Mouse (Mus musculus): Measurements from ENCODE around the gene 1810062G17Rik. TPM values are rescaled to one million over a fixed set of nuclear protein-coding genes. Genes with fewer than 3 reads are reported as not detected.

1810062G17Rik gene
- 2.0 and 3.2 TPM in 2 replicates for polyA plus RNA-seq (2012; rRNA removed; ENCODE audit: low replicate concordance)

DNA sequence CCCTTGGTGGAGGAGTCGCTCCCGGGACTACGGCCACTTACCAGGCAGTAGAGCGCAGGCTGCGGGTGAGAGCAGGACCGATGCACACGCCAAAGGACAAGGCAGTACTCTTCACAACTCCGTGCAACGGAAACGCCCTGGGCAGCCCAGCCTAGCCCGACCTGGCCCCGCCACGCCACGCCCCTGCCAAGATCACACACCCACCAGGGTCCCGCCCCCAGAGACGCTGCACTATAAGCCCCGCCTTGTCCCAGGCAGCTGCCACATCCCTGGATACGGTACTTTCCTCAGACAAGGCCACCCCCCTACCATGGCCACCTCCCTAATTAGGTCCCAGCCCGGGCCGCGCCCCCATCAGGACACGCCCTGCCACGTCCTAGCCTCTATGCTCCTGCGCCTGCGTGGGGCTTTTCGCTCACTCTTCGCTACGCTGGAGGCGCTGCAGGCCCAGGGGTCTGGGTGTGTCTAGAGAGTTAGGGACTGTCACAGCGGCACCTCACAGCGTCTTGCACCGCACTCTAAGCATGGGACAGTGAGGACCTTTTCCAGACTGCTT, at the start of gene 1810062G17Rik, which contains the start of gene Anxa5:
1810062G17Rik (plus strand) TSS at position 406 of the 556 bp plus-strand sequence.
Anxa5 (minus strand) TSS at position 363 of the 556 bp plus-strand sequence.

DNA sequence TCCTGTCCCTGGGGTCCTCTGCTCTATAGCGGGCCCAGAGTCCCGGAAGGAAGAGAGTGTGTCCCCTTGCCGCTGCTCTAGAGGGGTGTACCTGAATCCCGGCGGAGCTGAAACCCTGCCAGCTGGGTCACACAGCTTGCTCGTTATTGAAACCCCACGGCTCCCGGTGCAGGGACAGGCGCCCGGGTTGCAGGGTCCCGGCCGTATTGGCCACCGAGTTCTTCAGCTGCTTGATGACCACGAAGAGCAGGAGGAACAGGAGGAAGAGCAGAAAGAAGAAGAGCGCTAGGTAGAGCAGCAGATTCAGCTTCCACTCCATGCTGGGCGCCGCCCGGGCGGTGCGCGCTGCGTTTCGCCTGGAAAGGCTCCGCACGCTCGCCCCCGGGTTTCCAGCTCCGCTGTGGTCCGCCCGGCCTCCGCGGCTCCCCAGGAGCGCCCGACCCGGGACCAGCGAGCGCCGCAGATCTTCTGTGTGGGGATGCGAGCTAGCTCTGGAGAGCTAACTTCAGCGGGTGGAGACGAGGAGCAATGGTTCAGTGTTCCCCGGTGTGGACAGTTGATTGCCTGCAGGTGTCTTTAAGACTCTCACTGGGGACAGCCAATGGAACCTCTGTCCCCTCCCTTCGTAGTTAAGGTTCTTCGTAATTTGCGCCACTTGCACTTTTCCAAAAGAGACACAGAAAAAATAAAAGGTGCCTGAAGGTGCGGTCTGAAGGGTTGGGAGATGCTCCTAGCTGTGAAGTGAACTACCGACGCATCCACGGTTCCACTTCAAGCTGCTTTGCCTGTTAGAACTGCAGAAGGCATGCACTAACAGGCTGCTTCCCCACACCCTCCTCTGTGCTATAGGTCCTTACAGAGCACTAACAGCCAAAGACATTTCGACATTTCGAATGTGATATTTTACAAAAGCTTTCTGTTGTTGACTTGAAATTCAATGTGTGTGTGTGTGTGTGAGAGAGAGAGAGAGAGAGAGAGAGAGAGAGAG, 45.6 kb downstream of the 1810062G17Rik start, which contains the start of gene Gm11549:
Gm11549 (minus strand) TSS at position 741 of the 988 bp plus-strand sequence.

Other genes starting within 250 kb of the 1810062G17Rik start
- gene Anxa5, start within 50 bp of the 1810062G17Rik start, polyA plus RNA-seq (2012; rRNA removed; ENCODE audit: low replicate concordance), result 620 and 875 TPM in 2 replicates
- gene Gm11549, start 45.9 kb downstream of the 1810062G17Rik start, polyA plus RNA-seq (2012; rRNA removed; ENCODE audit: low replicate concordance), result 0.06 TPM in 1 of 2 replicates, not detected in the other
- 4.8 and 15.4 TPM in 2 replicates for gene Exosc9, start 76.7 kb downstream of the 1810062G17Rik start, polyA plus RNA-seq (2012; rRNA removed; ENCODE audit: low replicate concordance)
- 4.7 and 18.0 TPM in 2 replicates for gene Ccna2, start 96.2 kb downstream of the 1810062G17Rik start, polyA plus RNA-seq (2012; rRNA removed; ENCODE audit: low replicate concordance)
- 0.78 and 1.8 TPM in 2 replicates for gene Bbs7, start 137.5 kb downstream of the 1810062G17Rik start, polyA plus RNA-seq (2012; rRNA removed; ENCODE audit: low replicate concordance)
- 1.9 and 2.3 TPM in 2 replicates for gene Trpc3, start 214.2 kb downstream of the 1810062G17Rik start, polyA plus RNA-seq (2012; rRNA removed; ENCODE audit: low replicate concordance)